Mouse (Mus musculus): Measurements from ENCODE around the gene Fam234b. TPM values are rescaled to one million over a fixed set of nuclear protein-coding genes. Genes with fewer than 3 reads are reported as not detected.
A peak's percentile ranks its signal among the peaks of the same experiment; 100 is the strongest.

The Fam234b gene
- polyA plus RNA-seq, 1 experiment from 2014 or later = 36.3 TPM

GRCm38 (mm10) chr6:135276474-135277295, 78.9 kb downstream of the Fam234b start:
- no peak overlapping the region for H3K9ac ChIP-seq
- no peaks in the 10 kb centered on the region for H3K9me3 ChIP-seq (replicated peaks)
- H3K27me3 ChIP-seq (replicated peaks) = peaks cover 4% of the 10 kb centered on the region; the same call in 1 of the 2 replicates
- H3K36me3 ChIP-seq = no peaks in the 10 kb centered on the region
- no peak overlapping the region for H3K4me3 ChIP-seq
- 46% methylated on average over 6 of the region's 6 CpGs for WGBS (ENCODE audit: insufficient replicate concordance)
- peak; percentile 49; the same call in 1 of the 2 replicates for ATAC-seq
- H3K4me1 ChIP-seq = no peaks in the 10 kb centered on the region
- no peak overlapping the region for H3K27ac ChIP-seq
- no peak overlapping the region for H3K4me2 ChIP-seq

GRCm38 (mm10) chr6:135278302-135278701, 80.5 kb downstream of the Fam234b start:
- H3K36me3 ChIP-seq = no peaks in the 10 kb centered on the region
- H3K9ac ChIP-seq = no peak overlapping the region
- H3K27me3 ChIP-seq (replicated peaks) = peaks cover 4% of the 10 kb centered on the region; the same call in 1 of the 2 replicates
- H3K9me3 ChIP-seq (replicated peaks) = no peaks in the 10 kb centered on the region
- no peak overlapping the region for H3K27ac ChIP-seq
- no peak overlapping the region for H3K4me3 ChIP-seq
- H3K4me2 ChIP-seq = no peak overlapping the region
- no peak for ATAC-seq
- WGBS (ENCODE audit: insufficient replicate concordance) = 66% methylated on average over 6 of the region's 6 CpGs
- no peaks in the 10 kb centered on the region for H3K4me1 ChIP-seq

GRCm38 (mm10) chr6:135279286-135279685, 81.5 kb downstream of the Fam234b start:
- Histone ChIP-seq H3K4me1 (no peaks in the 10 kb centered on the region), H3K36me3 (no peaks in the 10 kb centered on the region), H3K4me2 (no peak overlapping the region), H3K4me3 (no peak overlapping the region), H3K9ac (no peak overlapping the region), H3K27ac (no peak overlapping the region), H3K9me3 (replicated peaks) (no peaks in the 10 kb centered on the region), H3K27me3 (replicated peaks) (peaks cover 4% of the 10 kb centered on the region; the same call in 1 of the 2 replicates)
- 53% methylated on average over 5 of the region's 5 CpGs for WGBS (ENCODE audit: insufficient replicate concordance)
- ATAC-seq = no peak

- Histone ChIP-seq H3K27ac (no peak overlapping the region), H3K4me3 (no peak overlapping the region), H3K4me1 (no peaks in the 10 kb centered on the region), H3K4me2 (no peak overlapping the region), H3K36me3 (no peaks in the 10 kb centered on the region), H3K9me3 (replicated peaks) (no peaks in the 10 kb centered on the region), H3K9ac (no peak overlapping the region), H3K27me3 (replicated peaks) (peaks cover 4% of the 10 kb centered on the region; the same call in 1 of the 2 replicates)
- ATAC-seq = no peak
- 43% methylated on average over 10 of the region's 10 CpGs for whole genome bisulfite sequencing (ENCODE audit: insufficient replicate concordance)
These were observed 82.1 kb downstream of the Fam234b start for GRCm38 (mm10) chr6:135279856-135280255.

- 62% methylated on average over 4 of the region's 4 CpGs for WGBS (ENCODE audit: insufficient replicate concordance)
- no peaks in the 10 kb centered on the region for H3K36me3 ChIP-seq
- no peaks in the 10 kb centered on the region for H3K4me1 ChIP-seq
- H3K4me3 ChIP-seq = no peak overlapping the region
- no peaks in the 10 kb centered on the region; the same call in 1 of the 2 replicates for H3K27me3 ChIP-seq (replicated peaks)
- no peak for ATAC-seq
- no peak overlapping the region for H3K9ac ChIP-seq
- H3K4me2 ChIP-seq = no peak overlapping the region
- no peak overlapping the region for H3K27ac ChIP-seq
- no peaks in the 10 kb centered on the region for H3K9me3 ChIP-seq (replicated peaks)
These were observed 94.6 kb downstream of the Fam234b start for GRCm38 (mm10) chr6:135292391-135292790.

- Histone ChIP-seq H3K9ac (no peak overlapping the region), H3K4me2 (no peak overlapping the region), H3K27me3 (replicated peaks) (no peaks in the 10 kb centered on the region; the same call in 1 of the 2 replicates), H3K9me3 (replicated peaks) (no peaks in the 10 kb centered on the region), H3K4me3 (no peak overlapping the region), H3K36me3 (no peaks in the 10 kb centered on the region), H3K4me1 (no peaks in the 10 kb centered on the region), H3K27ac (no peak overlapping the region)
- WGBS (ENCODE audit: insufficient replicate concordance) = 68% methylated on average over 6 of the region's 6 CpGs
- no peak for ATAC-seq
These were observed 96.4 kb downstream of the Fam234b start for GRCm38 (mm10) chr6:135294150-135294549.

Other genes starting within 250 kb of the Fam234b start
- 2.2 and 2.3 TPM in 2 replicates for gene Apold1, start 216.3 kb upstream of the Fam234b start, polyA plus RNA-seq (2016; fragmentation: Nextera tagmentation; extraction: Ambion mirVana)
- gene Ddx47, start 186.4 kb upstream of the Fam234b start, polyA plus RNA-seq (2016; fragmentation: Nextera tagmentation; extraction: Ambion mirVana) = 84.5 and 87.3 TPM in 2 replicates
- gene Gprc5a, start 132.3 kb upstream of the Fam234b start, polyA plus RNA-seq (2016; fragmentation: Nextera tagmentation; extraction: Ambion mirVana) = 0.64 and 0.74 TPM in 2 replicates
- 0.10 TPM in 1 of 2 replicates, not detected in the other for gene Gprc5d, start 79.7 kb upstream of the Fam234b start, polyA plus RNA-seq (2016; fragmentation: Nextera tagmentation; extraction: Ambion mirVana)
- 116 and 120 TPM in 2 replicates for gene Hebp1, start within 50 bp of the Fam234b start, polyA plus RNA-seq (2016; fragmentation: Nextera tagmentation; extraction: Ambion mirVana)
- gene Gsg1, start 56.4 kb downstream of the Fam234b start, polyA plus RNA-seq (2016; fragmentation: Nextera tagmentation; extraction: Ambion mirVana) = 0.10 and 0.32 TPM in 2 replicates
- gene Pbp2, start 112.4 kb downstream of the Fam234b start, polyA plus RNA-seq (2016; fragmentation: Nextera tagmentation; extraction: Ambion mirVana) = not detected in 2 replicates
- gene Emp1, start 164.6 kb downstream of the Fam234b start, polyA plus RNA-seq (2016; fragmentation: Nextera tagmentation; extraction: Ambion mirVana) = 0.74 and 0.99 TPM in 2 replicates

Data from liver, embryonic 12.5 days (tissue).